In genomic region chr15:3269496-3269895, GRCm38 (mm10) we compare ENCODE assay signal across 9 mouse cellular contexts. TPM values are rescaled to one million over a fixed set of nuclear protein-coding genes. Genes with fewer than 3 reads are reported as not detected.
A peak's percentile ranks its signal among the peaks of the same experiment; 100 is the strongest.
DNase-seq lines count a peak whose midpoint lies in the region; ATAC-seq and TF ChIP-seq lines count a peak whose summit lies in the region.
"Had no signal": no experiment of that assay in that cellular context is flagged by ENCODE, and none has a peak within 500 bp of the region (broad histone marks: within the 10 kb centered on the region; RNA-seq: fewer than 3 reads in every experiment).

No protein-coding gene starts in this region.

- TF ChIP-seq EP300 in lung, postnatal 0 days (IDR thresholded peaks at IDR 0.05), result no peak

- DNase-seq in heart, postnatal 10 days, result no peak
- DNase-seq in lung, postnatal 0 days (ENCODE audit: low spot score), result no peak
- no peak for DNase-seq in lung, postnatal 10 days
- peak; percentile 16 for DNase-seq in naive thymus-derived CD4-positive, alpha-beta T cell, adult 2 months (ENCODE audit: low read depth)
- DNase-seq in right cerebral cortex, postnatal 14 days, result no peak
- DNase-seq: forebrain, postnatal 0 days had no signal

- WGBS in heart, embryonic 13.5 days, result 65% methylated on average over 4 of the region's 4 CpGs
- WGBS in lung, postnatal 0 days, result 60% methylated on average over 4 of the region's 4 CpGs
- 48% methylated on average over 4 of the region's 4 CpGs for WGBS in intestine, embryonic 16.5 days

- no peak overlapping the region for H3K4me2 ChIP-seq in heart, embryonic 13.5 days
- H3K4me2 ChIP-seq in lung, postnatal 0 days (replicated peaks; ENCODE audit: low read depth, low read length), result no peak overlapping the region
- 0 out of 2 replicates have a peak overlapping the region, but pooled peaks have one; percentile 35 for H3K4me2 ChIP-seq in intestine, embryonic 16.5 days (ENCODE audit: low read depth, low read length)

- peak overlapping the region; percentile 86; the same call in 1 of the 2 replicates for H3K27ac ChIP-seq in heart, embryonic 13.5 days (replicated peaks)
- peak overlapping the region; percentile 94 for H3K27ac ChIP-seq in lung, postnatal 0 days (ENCODE audit: low read length)
- peak overlapping the region; percentile 85 for H3K27ac ChIP-seq in intestine, embryonic 16.5 days (ENCODE audit: low read length)

- H3K4me1 ChIP-seq in heart, embryonic 13.5 days, result peaks cover 21% of the 10 kb centered on the region
- peaks cover 13% of the 10 kb centered on the region; the same call in 1 of the 2 replicates for H3K4me1 ChIP-seq in lung, postnatal 0 days (ENCODE audit: insufficient read depth, low read depth, low read length)
- H3K4me1 ChIP-seq in intestine, embryonic 16.5 days (ENCODE audit: control insufficient read depth, insufficient read depth, low read length), result peaks cover 12% of the 10 kb centered on the region

- H3K36me3 ChIP-seq in heart, embryonic 13.5 days, result no peaks in the 10 kb centered on the region
- no peaks in the 10 kb centered on the region for H3K36me3 ChIP-seq in lung, postnatal 0 days (ENCODE audit: insufficient read depth, low read length)
- H3K36me3 ChIP-seq in intestine, embryonic 16.5 days (ENCODE audit: control insufficient read depth, insufficient read depth, low read length), result no peaks in the 10 kb centered on the region

- no peak overlapping the region for H3K4me3 ChIP-seq in heart, embryonic 13.5 days
- H3K4me3 ChIP-seq in lung, postnatal 0 days (ENCODE audit: low read depth, low read length), result no peak overlapping the region
- no peak overlapping the region for H3K4me3 ChIP-seq in intestine, embryonic 16.5 days (ENCODE audit: low read length)

- no peaks in the 10 kb centered on the region for H3K27me3 ChIP-seq in heart, embryonic 13.5 days (replicated peaks)
- no peaks in the 10 kb centered on the region for H3K27me3 ChIP-seq in lung, postnatal 0 days (replicated peaks; ENCODE audit: insufficient read depth, low read length)
- no peaks in the 10 kb centered on the region for H3K27me3 ChIP-seq in intestine, embryonic 16.5 days (replicated peaks; ENCODE audit: control insufficient read depth, insufficient read depth, low read length)

- intact Hi-C loops in heart, postnatal 10 days (cut with DNase I), result no loop called here

- ATAC-seq in heart, embryonic 13.5 days (ENCODE audit: extremely low read depth, insufficient number of reproducible peaks, low FRiP score, low TSS enrichment), result no peak
- ATAC-seq in lung, postnatal 0 days, result no peak
- no peak for ATAC-seq in intestine, embryonic 16.5 days
- ATAC-seq in erythroblast, adult 5-6 weeks (replicated peaks; ENCODE audit: low FRiP score, poor library complexity, severe bottlenecking), result no peak
- ATAC-seq: forebrain, postnatal 0 days had no signal

- no peak for TF ChIP-seq CTCF in lung, postnatal 0 days (IDR thresholded peaks at IDR 0.05)

- H3K9me3 ChIP-seq in heart, embryonic 13.5 days, result no peaks in the 10 kb centered on the region
- H3K9me3 ChIP-seq in lung, postnatal 0 days (ENCODE audit: low read length), result no peaks in the 10 kb centered on the region
- H3K9me3 ChIP-seq in intestine, embryonic 16.5 days (ENCODE audit: control insufficient read depth, low read length), result no peaks in the 10 kb centered on the region

- no peak overlapping the region for H3K9ac ChIP-seq in heart, embryonic 13.5 days
- H3K9ac ChIP-seq in lung, postnatal 0 days (replicated peaks; ENCODE audit: low read depth), result no peak overlapping the region
- no peak overlapping the region for H3K9ac ChIP-seq in intestine, embryonic 16.5 days (ENCODE audit: low read depth, low read length)
- H3K9ac ChIP-seq: forebrain, postnatal 0 days had no signal

RNA-seq across cellular contexts. Expression of gene Selenop, which starts 1.1 kb away (rescaled TPM):
- polyA plus RNA-seq in heart, embryonic 13.5 days (2015; fragmentation: Nextera tagmentation; extraction: Ambion mirVana), result 119 and 124 TPM in 2 replicates
- 100 to 1,000 TPM; 257 to 282 TPM for total RNA-seq in heart, postnatal 10 days (2021)
- 404 and 424 TPM in 2 replicates for polyA plus RNA-seq in lung, postnatal 0 days (2015; fragmentation: Nextera tagmentation; extraction: Ambion mirVana)
- polyA plus RNA-seq in intestine, embryonic 16.5 days (2015; fragmentation: Nextera tagmentation; extraction: Ambion mirVana), result 512 and 640 TPM in 2 replicates
- total RNA-seq in erythroblast, adult 5-6 weeks (2015; ENCODE audit: low replicate concordance), result 201 and 232 TPM in 2 replicates
- total RNA-seq in erythroblast, adult 5-6 weeks (2017; ENCODE audit: low replicate concordance), result 89.9 and 99.8 TPM in 2 replicates

RNA-seq across cellular contexts. Expression of gene Ccdc152, which starts 33.8 kb away (rescaled TPM):
- 0.23 and 0.35 TPM in 2 replicates for polyA plus RNA-seq in heart, embryonic 13.5 days (2015; fragmentation: Nextera tagmentation; extraction: Ambion mirVana)
- total RNA-seq in heart, postnatal 10 days (2021), result under 1 TPM; 0.20 to 0.45 TPM
- 1.7 and 2.2 TPM in 2 replicates for polyA plus RNA-seq in lung, postnatal 0 days (2015; fragmentation: Nextera tagmentation; extraction: Ambion mirVana)
- polyA plus RNA-seq in intestine, embryonic 16.5 days (2015; fragmentation: Nextera tagmentation; extraction: Ambion mirVana), result 0.24 and 0.58 TPM in 2 replicates
- total RNA-seq in erythroblast, adult 5-6 weeks (2015; ENCODE audit: low replicate concordance), result not detected in 2 replicates
- total RNA-seq in erythroblast, adult 5-6 weeks (2017; ENCODE audit: low replicate concordance), result 3.2 TPM in 1 of 2 replicates, not detected in the other
- total RNA-seq: forebrain, postnatal 0 days had no signal
